Comparison of ENCODE assay signal across 15 mouse cellular contexts in genomic region chr4:30675911-30676310, GRCm38 (mm10).
"Had no signal": no experiment of that assay in that cellular context is flagged by ENCODE, and none has a peak within 500 bp of the region (broad histone marks: within the 10 kb centered on the region; RNA-seq: fewer than 3 reads in every experiment).

No protein-coding gene starts in this region.

- H3K27me3 ChIP-seq: intestine, embryonic 15.5 days; limb, embryonic 13.5 days; neural tube, embryonic 15.5 days had no signal

- H3K9ac ChIP-seq: intestine, embryonic 15.5 days; limb, embryonic 13.5 days; liver, embryonic 14.5 days; neural tube, embryonic 15.5 days had no signal

- ATAC-seq: intestine, embryonic 15.5 days had no signal

- H3K9me3 ChIP-seq: intestine, embryonic 15.5 days; limb, embryonic 13.5 days; neural tube, embryonic 15.5 days had no signal

- H3K4me1 ChIP-seq: intestine, embryonic 15.5 days; limb, embryonic 13.5 days; neural tube, embryonic 15.5 days had no signal

- H3K4me3 ChIP-seq: intestine, embryonic 15.5 days; limb, embryonic 13.5 days; myocyte; neural tube, embryonic 15.5 days had no signal

- H3K36me3 ChIP-seq: intestine, embryonic 15.5 days; limb, embryonic 13.5 days; neural tube, embryonic 15.5 days had no signal

- H3K4me2 ChIP-seq: intestine, embryonic 15.5 days; limb, embryonic 13.5 days; neural tube, embryonic 15.5 days had no signal

- H3K27ac ChIP-seq: intestine, embryonic 15.5 days; limb, embryonic 13.5 days; liver, embryonic 14.5 days; neural tube, embryonic 15.5 days had no signal

- DNase-seq: kidney, adult 8-10 months; kidney, postnatal 25 days; layer of hippocampus, postnatal 36 days; left cerebral cortex, postnatal 4 days; lung, adult 2 months; lung, postnatal 10 days; lung, postnatal 4 days; right cerebral cortex, adult 18-20 months; right cerebral cortex, postnatal 25 days; thymus, postnatal 36 days had no signal
